Mouse (Mus musculus) erythroblast, embryonic 14.5 days (primary cell): ENCODE results near the gene Rptor.

Source experiments
- GATA1 ChIP-seq: IDR thresholded peaks from 2 replicates; pipeline ENCODE4 v1.6.1; 2012; ENCODE audit warnings: low read length, inconsistent platforms, mixed read lengths
- TAL1 ChIP-seq: IDR thresholded peaks from 3 replicates; pipeline ENCODE4 v1.6.1; 2012; ENCODE audit warnings: low read length, inconsistent platforms, mixed read lengths

DNA sequence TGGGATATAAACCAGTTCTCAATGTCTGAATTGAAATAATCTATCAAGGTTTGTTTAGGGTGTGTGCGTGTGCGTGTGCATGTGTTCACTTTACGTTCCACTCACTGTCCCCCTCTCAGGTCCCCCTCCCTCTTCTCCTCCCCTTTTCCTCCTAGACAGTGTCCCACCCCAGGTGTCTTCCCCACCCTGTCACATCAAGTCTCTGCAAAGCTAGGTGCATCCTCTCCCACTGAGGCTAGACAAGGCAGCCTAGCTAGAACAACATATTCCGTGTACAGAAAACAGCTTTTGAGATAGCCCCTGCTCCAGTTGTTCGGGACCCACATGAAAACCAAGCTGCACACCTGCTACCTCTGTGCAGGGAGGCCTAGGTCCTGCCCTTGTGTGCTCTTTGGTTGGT lies 245.5 kb downstream of the Rptor start:
- TF ChIP-seq GATA1 (no peak), TAL1 (no peak)
